Mouse (Mus musculus): ENCODE measurements around the gene Olfr430. TPM values are rescaled to one million over a fixed set of nuclear protein-coding genes. Genes with fewer than 3 reads are reported as not detected.
"Not testable (repeated sequence)": the region's sequence is repeated elsewhere in the genome, so short reads cannot be mapped to it uniquely, and the experiment has no call there.

Gene Olfr430
- total RNA-seq (2014; rRNA removed) (not detected in 2 replicates), polyA plus RNA-seq (2015; fragmentation: Nextera tagmentation; extraction: Ambion mirVana) (not detected in 2 replicates)

- no peak for ATAC-seq
- 93% methylated on average over 3 of the region's 3 CpGs for WGBS
Measured at GRCm38 (mm10) chr1:174066305-174066704, at the start of gene Olfr430. Gene Olfr430, plus strand, starts transcription at chr1:174066605.

GRCm38 (mm10) chr1:174031698-174032097 lies 34.7 kb upstream of the Olfr430 start, which contains the start of gene Ifi205:
Gene Ifi205, minus strand, starts transcription at chr1:174031810.
- H3K4me1 ChIP-seq (ENCODE audit: insufficient read depth): no peaks in the 10 kb centered on the region
- H3K27ac ChIP-seq (ENCODE audit: low read depth, low read length): no peak within 1 kb of the TSS
- H3K36me3 ChIP-seq (ENCODE audit: insufficient read depth): no peaks in the 10 kb centered on the region
- no peak for TF ChIP-seq CTCF (IDR thresholded peaks at IDR 0.05; ENCODE audit: low read depth)
- 38% methylated on average over 1 of the region's 1 CpGs for WGBS
- H3K9ac ChIP-seq: no peak within 1 kb of the TSS
- no peaks in the 10 kb centered on the region for H3K27me3 ChIP-seq (ENCODE audit: insufficient read depth, low read length)
- DNase-seq (no peak), ATAC-seq (no peak)
- no peak within 1 kb of the TSS for H3K4me3 ChIP-seq (ENCODE audit: low read depth, low read length)
- H3K9me3 ChIP-seq (ENCODE audit: low read length): no peaks in the 10 kb centered on the region
- no peak within 1 kb of the TSS for H3K4me2 ChIP-seq (ENCODE audit: low read depth)

More at GRCm38 (mm10) chr1:174066305-174066704, at the start of gene Olfr430:
- no peaks in the 10 kb centered on the region for H3K27me3 ChIP-seq (ENCODE audit: insufficient read depth, low read length)
- H3K9ac ChIP-seq: no peak within 1 kb of the TSS
- DNase-seq: no peak
- H3K27ac ChIP-seq (ENCODE audit: low read depth, low read length): no peak within 1 kb of the TSS
- no peak within 1 kb of the TSS for H3K4me2 ChIP-seq (ENCODE audit: low read depth)
- no peaks in the 10 kb centered on the region for H3K9me3 ChIP-seq (ENCODE audit: low read length)
- no peaks in the 10 kb centered on the region for H3K4me1 ChIP-seq (ENCODE audit: insufficient read depth)
- no peak within 1 kb of the TSS for H3K4me3 ChIP-seq (ENCODE audit: low read depth, low read length)
- H3K36me3 ChIP-seq (ENCODE audit: insufficient read depth): no peaks in the 10 kb centered on the region
- no peak for TF ChIP-seq CTCF (IDR thresholded peaks at IDR 0.05; ENCODE audit: low read depth)

- H3K9ac ChIP-seq: no peak overlapping the region
- H3K27me3 ChIP-seq (ENCODE audit: insufficient read depth, low read length): no peaks in the 10 kb centered on the region
- DNase-seq (no peak), ATAC-seq (no peak)
- H3K4me1 ChIP-seq (ENCODE audit: insufficient read depth): no peaks in the 10 kb centered on the region
- no peak for TF ChIP-seq CTCF (IDR thresholded peaks at IDR 0.05; ENCODE audit: low read depth)
- no peak overlapping the region for H3K27ac ChIP-seq (ENCODE audit: low read depth, low read length)
- no peak overlapping the region for H3K4me3 ChIP-seq (ENCODE audit: low read depth, low read length)
- H3K4me2 ChIP-seq (ENCODE audit: low read depth): no peak overlapping the region
- no peaks in the 10 kb centered on the region for H3K9me3 ChIP-seq (ENCODE audit: low read length)
- no peaks in the 10 kb centered on the region for H3K36me3 ChIP-seq (ENCODE audit: insufficient read depth)
- 28% methylated on average over 4 of the region's 4 CpGs for WGBS
Measured at GRCm38 (mm10) chr1:174035841-174036240, 30.6 kb upstream of the Olfr430 start.

GRCm38 (mm10) chr1:174038480-174038879 lies 27.9 kb upstream of the Olfr430 start:
- 93% methylated on average over 3 of the region's 3 CpGs for WGBS
- TF ChIP-seq CTCF (IDR thresholded peaks at IDR 0.05; ENCODE audit: low read depth): no peak
- ATAC-seq: no peak
- Histone ChIP-seq H3K4me3 (ENCODE audit: low read depth, low read length) (no peak overlapping the region), H3K9ac (no peak overlapping the region), H3K4me1 (ENCODE audit: insufficient read depth) (no peaks in the 10 kb centered on the region), H3K9me3 (ENCODE audit: low read length) (no peaks in the 10 kb centered on the region), H3K36me3 (ENCODE audit: insufficient read depth) (no peaks in the 10 kb centered on the region), H3K4me2 (ENCODE audit: low read depth) (no peak overlapping the region), H3K27ac (ENCODE audit: low read depth, low read length) (no peak overlapping the region), H3K27me3 (ENCODE audit: insufficient read depth, low read length) (no peaks in the 10 kb centered on the region)
- DNase-seq: no peak

GRCm38 (mm10) chr1:174040523-174041177 lies 25.8 kb upstream of the Olfr430 start, which contains the start of gene Olfr433:
Gene Olfr433, plus strand, starts transcription at chr1:174040705.
- Histone ChIP-seq H3K4me3 (ENCODE audit: low read depth, low read length) (no peak within 1 kb of the TSS), H3K27ac (ENCODE audit: low read depth, low read length) (no peak within 1 kb of the TSS), H3K9ac (no peak within 1 kb of the TSS), H3K4me2 (ENCODE audit: low read depth) (no peak within 1 kb of the TSS), H3K4me1 (ENCODE audit: insufficient read depth) (no peaks in the 10 kb centered on the region), H3K27me3 (ENCODE audit: insufficient read depth, low read length) (no peaks in the 10 kb centered on the region), H3K9me3 (ENCODE audit: low read length) (no peaks in the 10 kb centered on the region), H3K36me3 (ENCODE audit: insufficient read depth) (no peaks in the 10 kb centered on the region)
- 90% methylated on average over 7 of the region's 7 CpGs for WGBS
- TF ChIP-seq CTCF (IDR thresholded peaks at IDR 0.05; ENCODE audit: low read depth): no peak
- DNase-seq: no peak
- ATAC-seq: no peak

GRCm38 (mm10) chr1:174042091-174042884 lies 24.1 kb upstream of the Olfr430 start:
- not testable (repeated sequence) for H3K4me3 ChIP-seq (ENCODE audit: low read depth, low read length); H3K9ac ChIP-seq; H3K4me2 ChIP-seq (ENCODE audit: low read depth); ATAC-seq; H3K4me1 ChIP-seq (ENCODE audit: insufficient read depth); DNase-seq; H3K9me3 ChIP-seq (ENCODE audit: low read length); H3K36me3 ChIP-seq (ENCODE audit: insufficient read depth); H3K27me3 ChIP-seq (ENCODE audit: insufficient read depth, low read length); H3K27ac ChIP-seq (ENCODE audit: low read depth, low read length)
- WGBS: 89% methylated on average over 12 of the region's 12 CpGs

- Histone ChIP-seq H3K9ac (no peak overlapping the region), H3K36me3 (ENCODE audit: insufficient read depth) (no peaks in the 10 kb centered on the region), H3K27me3 (ENCODE audit: insufficient read depth, low read length) (no peaks in the 10 kb centered on the region), H3K4me3 (ENCODE audit: low read depth, low read length) (no peak overlapping the region), H3K27ac (ENCODE audit: low read depth, low read length) (no peak overlapping the region), H3K4me2 (ENCODE audit: low read depth) (no peak overlapping the region), H3K9me3 (ENCODE audit: low read length) (no peaks in the 10 kb centered on the region), H3K4me1 (ENCODE audit: insufficient read depth) (no peaks in the 10 kb centered on the region)
- ATAC-seq: no peak
- no peak for TF ChIP-seq CTCF (IDR thresholded peaks at IDR 0.05; ENCODE audit: low read depth)
- no peak for DNase-seq
- 81% methylated on average over 2 of the region's 2 CpGs for WGBS
Measured at GRCm38 (mm10) chr1:174044431-174044830, 22.0 kb upstream of the Olfr430 start.

- H3K27me3 ChIP-seq (ENCODE audit: insufficient read depth, low read length); H3K9me3 ChIP-seq (ENCODE audit: low read length); H3K4me2 ChIP-seq (ENCODE audit: low read depth); H3K4me1 ChIP-seq (ENCODE audit: insufficient read depth); H3K36me3 ChIP-seq (ENCODE audit: insufficient read depth); H3K4me3 ChIP-seq (ENCODE audit: low read depth, low read length); H3K27ac ChIP-seq (ENCODE audit: low read depth, low read length); ATAC-seq; DNase-seq; H3K9ac ChIP-seq: not testable (repeated sequence)
- WGBS: 90% methylated on average over 6 of the region's 6 CpGs
Measured at GRCm38 (mm10) chr1:174048227-174048626, 18.2 kb upstream of the Olfr430 start.

Measured in forebrain, postnatal 0 days (tissue).